Mouse (Mus musculus) gastrocnemius, postnatal 10 days (tissue): Measurements from ENCODE around the gene Dlec1. TPM values are rescaled to one million over a fixed set of nuclear protein-coding genes. Genes with fewer than 3 reads are reported as not detected.
A peak's percentile ranks its signal among the peaks of the same experiment; 100 is the strongest.

ENCODE experiments used
- DNase-seq: peaks from one replicate; pipeline ENCODE4 v3.0.0; 2021; ENCODE audit warnings: mixed read lengths
- total RNA-seq, 2 experiments: library from RNA; stranded (reverse); gene quantifications; 2 replicates each; pipeline ENCODE4 v1.2.3; 2021

Gene Dlec1
- total RNA-seq, 2 experiments from 2014 or later, result 0.16 to 0.43 TPM

GRCm38 (mm10) chr9:119142066-119142465 lies 39.8 kb downstream of the Dlec1 start:
- no peak for DNase-seq

GRCm38 (mm10) chr9:119143372-119143771 lies 41.1 kb downstream of the Dlec1 start:
- no peak for DNase-seq

- DNase-seq, result no peak
Measured at GRCm38 (mm10) chr9:119144696-119145095, 42.4 kb downstream of the Dlec1 start.

- no peak for DNase-seq
Measured at GRCm38 (mm10) chr9:119145137-119145536, 42.9 kb downstream of the Dlec1 start.

GRCm38 (mm10) chr9:119145638-119146037 lies 43.4 kb downstream of the Dlec1 start:
- no peak for DNase-seq

GRCm38 (mm10) chr9:119146098-119146770 lies 44.0 kb downstream of the Dlec1 start:
- no peak for DNase-seq

- peak; percentile 70 for DNase-seq
Measured at GRCm38 (mm10) chr9:119149601-119150000, 47.3 kb downstream of the Dlec1 start.

- no peak for DNase-seq
Measured at GRCm38 (mm10) chr9:119151751-119152150, 49.5 kb downstream of the Dlec1 start.

- DNase-seq, result no peak
Measured at GRCm38 (mm10) chr9:119155416-119155815, 53.1 kb downstream of the Dlec1 start.

- peak; percentile 38 for DNase-seq
Measured at GRCm38 (mm10) chr9:119155826-119156225, 53.5 kb downstream of the Dlec1 start.

- DNase-seq, result peak; percentile 86
Measured at GRCm38 (mm10) chr9:119156278-119157201, 54.3 kb downstream of the Dlec1 start, which contains the start of gene Acaa1b. Gene Acaa1b (minus strand): TSS chr9:119157093.

- no peak for DNase-seq
Measured at GRCm38 (mm10) chr9:119158861-119159260, 56.6 kb downstream of the Dlec1 start, which contains the start of gene Gm47289. Gene Gm47289 (plus strand): TSS chr9:119159161.

- no peak for DNase-seq
Measured at GRCm38 (mm10) chr9:119160689-119161088, 58.4 kb downstream of the Dlec1 start.

- DNase-seq, result no peak
Measured at GRCm38 (mm10) chr9:119164743-119165142, 62.5 kb downstream of the Dlec1 start.

GRCm38 (mm10) chr9:119165548-119165947 lies 63.3 kb downstream of the Dlec1 start:
- no peak for DNase-seq

- DNase-seq, result no peak
Measured at GRCm38 (mm10) chr9:119167608-119168007, 65.3 kb downstream of the Dlec1 start.

- no peak for DNase-seq
Measured at GRCm38 (mm10) chr9:119179292-119179691, 77.0 kb downstream of the Dlec1 start.

GRCm38 (mm10) chr9:119181241-119181728 lies 79.0 kb downstream of the Dlec1 start:
- peak; percentile 19 for DNase-seq

- no peak for DNase-seq
Measured at GRCm38 (mm10) chr9:119192202-119192990, 90.1 kb downstream of the Dlec1 start.
